Mouse (Mus musculus): ENCODE measurements around the gene Lmln. TPM values are rescaled to one million over a fixed set of nuclear protein-coding genes. Genes with fewer than 3 reads are reported as not detected.
"Not testable (repeated sequence)": the region's sequence is repeated elsewhere in the genome, so short reads cannot be mapped to it uniquely, and the experiment has no call there.

The Lmln gene
- polyA plus RNA-seq, 1 experiment from 2014 or later, result 1.8 TPM

- Histone ChIP-seq H3K4me2 (replicated peaks) (no peak overlapping the region), H3K36me3 (no peaks in the 10 kb centered on the region), H3K9me3 (no peaks in the 10 kb centered on the region), H3K4me3 (no peak overlapping the region), H3K27me3 (no peaks in the 10 kb centered on the region), H3K9ac (no peak overlapping the region), H3K4me1 (no peaks in the 10 kb centered on the region), H3K27ac (no peak overlapping the region)
- ATAC-seq (ENCODE audit: insufficient number of reproducible peaks, insufficient read depth, low FRiP score, low TSS enrichment), result no peak
- 33% methylated on average over 3 of the region's 3 CpGs for WGBS
Observed at GRCm38 (mm10) chr16:33141758-33142280, 79.5 kb downstream of the Lmln start.

GRCm38 (mm10) chr16:33143452-33143851 is 81.1 kb downstream of the Lmln start:
- Histone ChIP-seq H3K27ac (no peak overlapping the region), H3K9me3 (no peaks in the 10 kb centered on the region), H3K27me3 (no peaks in the 10 kb centered on the region), H3K4me3 (no peak overlapping the region), H3K4me1 (no peaks in the 10 kb centered on the region), H3K9ac (no peak overlapping the region), H3K36me3 (no peaks in the 10 kb centered on the region), H3K4me2 (replicated peaks) (no peak overlapping the region)
- no peak for ATAC-seq (ENCODE audit: insufficient number of reproducible peaks, insufficient read depth, low FRiP score, low TSS enrichment)
- WGBS, result 70% methylated on average over 2 of the region's 2 CpGs

- no peaks in the 10 kb centered on the region for H3K27me3 ChIP-seq
- H3K27ac ChIP-seq, result no peak overlapping the region
- H3K4me2 ChIP-seq (replicated peaks), result no peak overlapping the region
- H3K9ac ChIP-seq, result no peak overlapping the region
- H3K36me3 ChIP-seq, result no peaks in the 10 kb centered on the region
- no peak for ATAC-seq (ENCODE audit: insufficient number of reproducible peaks, insufficient read depth, low FRiP score, low TSS enrichment)
- WGBS, result 97% methylated on average over 3 of the region's 3 CpGs
- H3K9me3 ChIP-seq, result no peaks in the 10 kb centered on the region
- H3K4me1 ChIP-seq, result no peaks in the 10 kb centered on the region
- no peak overlapping the region for H3K4me3 ChIP-seq
Observed at GRCm38 (mm10) chr16:33146185-33146584, 83.9 kb downstream of the Lmln start.

GRCm38 (mm10) chr16:33148135-33148534 is 85.8 kb downstream of the Lmln start:
- Histone ChIP-seq H3K9me3 (no peaks in the 10 kb centered on the region), H3K4me2 (replicated peaks) (no peak overlapping the region), H3K4me1 (no peaks in the 10 kb centered on the region), H3K9ac (no peak overlapping the region), H3K27ac (no peak overlapping the region), H3K36me3 (no peaks in the 10 kb centered on the region), H3K4me3 (no peak overlapping the region), H3K27me3 (no peaks in the 10 kb centered on the region)
- WGBS, result 79% methylated on average over 4 of the region's 4 CpGs
- ATAC-seq (ENCODE audit: insufficient number of reproducible peaks, insufficient read depth, low FRiP score, low TSS enrichment), result no peak

GRCm38 (mm10) chr16:33150875-33151274 is 88.6 kb downstream of the Lmln start:
- not testable (repeated sequence) for H3K4me3 ChIP-seq; H3K9ac ChIP-seq; H3K27ac ChIP-seq; H3K4me1 ChIP-seq; H3K36me3 ChIP-seq; H3K4me2 ChIP-seq (replicated peaks); ATAC-seq (ENCODE audit: insufficient number of reproducible peaks, insufficient read depth, low FRiP score, low TSS enrichment); H3K9me3 ChIP-seq; H3K27me3 ChIP-seq
- 78% methylated on average over 9 of the region's 9 CpGs for WGBS

- no peak for ATAC-seq (ENCODE audit: insufficient number of reproducible peaks, insufficient read depth, low FRiP score, low TSS enrichment)
- no peak overlapping the region for H3K27ac ChIP-seq
- WGBS, result 67% methylated on average over 8 of the region's 8 CpGs
Observed at GRCm38 (mm10) chr16:33151558-33151957, 89.2 kb downstream of the Lmln start.

GRCm38 (mm10) chr16:33154992-33155391 is 92.7 kb downstream of the Lmln start:
- WGBS, result 49% methylated on average over 4 of the region's 4 CpGs
- no peak overlapping the region for H3K4me2 ChIP-seq (replicated peaks)
- no peaks in the 10 kb centered on the region for H3K36me3 ChIP-seq
- H3K27ac ChIP-seq, result no peak overlapping the region
- H3K4me1 ChIP-seq, result no peaks in the 10 kb centered on the region
- no peak overlapping the region for H3K9ac ChIP-seq
- ATAC-seq (ENCODE audit: insufficient number of reproducible peaks, insufficient read depth, low FRiP score, low TSS enrichment), result no peak
- H3K9me3 ChIP-seq, result no peaks in the 10 kb centered on the region
- no peaks in the 10 kb centered on the region for H3K27me3 ChIP-seq
- no peak overlapping the region for H3K4me3 ChIP-seq

More at GRCm38 (mm10) chr16:33151558-33151957, 89.2 kb downstream of the Lmln start:
- Histone ChIP-seq H3K36me3 (no peaks in the 10 kb centered on the region), H3K9me3 (no peaks in the 10 kb centered on the region), H3K4me2 (replicated peaks) (no peak overlapping the region), H3K27me3 (no peaks in the 10 kb centered on the region), H3K4me1 (no peaks in the 10 kb centered on the region), H3K9ac (no peak overlapping the region), H3K4me3 (no peak overlapping the region)

GRCm38 (mm10) chr16:33158006-33158405 is 95.7 kb downstream of the Lmln start:
- H3K4me1 ChIP-seq, result no peaks in the 10 kb centered on the region

GRCm38 (mm10) chr16:33158590-33159071 is 96.3 kb downstream of the Lmln start:
- WGBS, result 89% methylated on average over 14 of the region's 14 CpGs
- Histone ChIP-seq H3K4me3 (no peak overlapping the region), H3K27ac (no peak overlapping the region), H3K9me3 (no peaks in the 10 kb centered on the region), H3K4me2 (replicated peaks) (no peak overlapping the region), H3K36me3 (no peaks in the 10 kb centered on the region), H3K27me3 (no peaks in the 10 kb centered on the region), H3K9ac (no peak overlapping the region), H3K4me1 (no peaks in the 10 kb centered on the region)
- ATAC-seq (ENCODE audit: insufficient number of reproducible peaks, insufficient read depth, low FRiP score, low TSS enrichment), result no peak

More at GRCm38 (mm10) chr16:33158006-33158405, 95.7 kb downstream of the Lmln start:
- Histone ChIP-seq H3K36me3 (no peaks in the 10 kb centered on the region), H3K27me3 (no peaks in the 10 kb centered on the region), H3K9me3 (no peaks in the 10 kb centered on the region), H3K4me2 (replicated peaks) (no peak overlapping the region), H3K27ac (no peak overlapping the region), H3K4me3 (no peak overlapping the region), H3K9ac (no peak overlapping the region)
- WGBS, result 92% methylated on average over 11 of the region's 11 CpGs
- no peak for ATAC-seq (ENCODE audit: insufficient number of reproducible peaks, insufficient read depth, low FRiP score, low TSS enrichment)

GRCm38 (mm10) chr16:33159363-33159762 is 97.0 kb downstream of the Lmln start:
- ATAC-seq (ENCODE audit: insufficient number of reproducible peaks, insufficient read depth, low FRiP score, low TSS enrichment), result no peak
- H3K36me3 ChIP-seq, result no peaks in the 10 kb centered on the region
- H3K27ac ChIP-seq, result no peak overlapping the region
- H3K27me3 ChIP-seq, result no peaks in the 10 kb centered on the region
- no peaks in the 10 kb centered on the region for H3K4me1 ChIP-seq
- H3K9me3 ChIP-seq, result no peaks in the 10 kb centered on the region
- no peak overlapping the region for H3K4me2 ChIP-seq (replicated peaks)
- H3K4me3 ChIP-seq, result no peak overlapping the region
- WGBS, result 95% methylated on average over 2 of the region's 2 CpGs
- H3K9ac ChIP-seq, result no peak overlapping the region

- no peak overlapping the region for H3K9ac ChIP-seq
- H3K36me3 ChIP-seq, result no peaks in the 10 kb centered on the region
- H3K4me3 ChIP-seq, result no peak overlapping the region
- no peak overlapping the region for H3K4me2 ChIP-seq (replicated peaks)
- no peaks in the 10 kb centered on the region for H3K9me3 ChIP-seq
- 77% methylated on average over 13 of the region's 13 CpGs for WGBS
- no peak for ATAC-seq (ENCODE audit: insufficient number of reproducible peaks, insufficient read depth, low FRiP score, low TSS enrichment)
- no peak overlapping the region for H3K27ac ChIP-seq
- H3K4me1 ChIP-seq, result no peaks in the 10 kb centered on the region
- no peaks in the 10 kb centered on the region for H3K27me3 ChIP-seq
Observed at GRCm38 (mm10) chr16:33163330-33164090, 101.2 kb downstream of the Lmln start.

- H3K9me3 ChIP-seq; H3K27me3 ChIP-seq; ATAC-seq (ENCODE audit: insufficient number of reproducible peaks, insufficient read depth, low FRiP score, low TSS enrichment); H3K4me3 ChIP-seq; H3K36me3 ChIP-seq; H3K27ac ChIP-seq; H3K4me1 ChIP-seq; H3K9ac ChIP-seq; H3K4me2 ChIP-seq (replicated peaks): not testable (repeated sequence)
- 59% methylated on average over 6 of the region's 6 CpGs for WGBS
Observed at GRCm38 (mm10) chr16:33166284-33166683, 104.0 kb downstream of the Lmln start.
